Mouse (Mus musculus): ENCODE measurements around the gene Trhde. TPM values are rescaled to one million over a fixed set of nuclear protein-coding genes. Genes with fewer than 3 reads are reported as not detected.

Trhde gene
- not detected in 2 replicates for total RNA-seq (2017)

DNA sequence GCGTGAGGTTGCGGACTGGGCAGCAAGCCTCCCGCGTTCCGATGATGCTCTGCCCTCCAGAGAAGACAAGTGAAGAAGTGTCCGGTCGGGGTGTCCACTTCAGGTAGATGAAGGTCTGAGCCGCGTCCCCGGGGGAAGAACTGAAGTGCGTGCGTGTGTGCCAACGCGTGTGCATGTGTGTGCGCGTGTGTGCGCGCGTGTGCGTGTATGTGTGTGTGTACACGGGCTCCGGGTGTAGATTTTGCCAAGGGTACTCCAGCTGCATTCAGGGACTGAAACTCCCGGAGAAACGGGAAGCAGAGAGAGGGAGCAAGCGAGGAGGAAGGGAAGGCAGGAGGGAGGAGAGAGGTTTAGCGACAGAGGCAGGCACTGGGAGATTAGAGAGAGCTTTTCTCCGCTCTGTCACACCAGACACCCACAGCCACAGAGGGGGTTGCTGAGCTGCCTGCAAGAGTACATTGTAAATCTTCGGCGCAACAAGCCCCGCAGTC, at the start of gene Trhde:
Trhde (minus strand) TSS at position 147 of the 491 bp plus-strand sequence.
- ATAC-seq (replicated peaks; ENCODE audit: low read depth, poor library complexity, severe bottlenecking), result no peak

DNA sequence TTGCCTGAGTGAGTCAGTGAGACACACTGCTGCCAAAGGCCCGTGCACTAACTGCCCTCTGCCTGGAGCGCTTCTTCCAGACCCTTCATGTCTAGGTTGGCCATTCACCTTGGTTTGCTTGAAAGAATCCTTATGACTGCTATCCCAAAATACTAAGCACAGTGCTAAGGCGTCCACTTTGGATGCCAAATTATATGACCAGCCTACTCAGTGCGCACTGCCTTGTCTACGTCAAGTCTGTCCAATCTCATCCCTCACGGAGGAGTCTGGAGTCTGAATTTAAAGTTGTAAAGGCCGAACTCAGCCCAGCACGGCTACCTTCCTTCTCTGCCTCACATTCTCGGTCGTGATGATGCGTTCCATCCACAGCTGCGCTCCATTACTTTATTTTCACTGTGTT, 39.9 kb upstream of the Trhde start:
- no peak for ATAC-seq (replicated peaks; ENCODE audit: low read depth, poor library complexity, severe bottlenecking)

DNA sequence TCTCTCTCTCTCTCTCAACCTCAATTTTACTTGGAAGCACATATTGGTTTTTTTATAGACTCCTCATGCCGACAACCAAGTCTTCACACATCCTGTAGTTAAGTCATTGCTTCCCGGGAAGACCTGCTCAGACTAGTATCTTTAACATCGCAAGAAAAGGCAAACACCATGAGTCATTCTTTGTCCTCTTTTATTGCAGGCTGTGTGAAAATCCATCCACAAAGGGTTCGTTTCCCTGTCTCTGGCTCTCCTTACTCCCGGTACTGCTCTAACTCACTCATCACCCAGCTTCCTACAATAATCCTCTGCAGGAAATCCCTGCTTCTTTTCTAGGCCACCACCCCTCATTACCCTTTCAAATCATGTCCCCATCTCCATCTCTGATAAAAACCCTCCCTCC, 39.3 kb upstream of the Trhde start:
- no peak for ATAC-seq (replicated peaks; ENCODE audit: low read depth, poor library complexity, severe bottlenecking)

DNA sequence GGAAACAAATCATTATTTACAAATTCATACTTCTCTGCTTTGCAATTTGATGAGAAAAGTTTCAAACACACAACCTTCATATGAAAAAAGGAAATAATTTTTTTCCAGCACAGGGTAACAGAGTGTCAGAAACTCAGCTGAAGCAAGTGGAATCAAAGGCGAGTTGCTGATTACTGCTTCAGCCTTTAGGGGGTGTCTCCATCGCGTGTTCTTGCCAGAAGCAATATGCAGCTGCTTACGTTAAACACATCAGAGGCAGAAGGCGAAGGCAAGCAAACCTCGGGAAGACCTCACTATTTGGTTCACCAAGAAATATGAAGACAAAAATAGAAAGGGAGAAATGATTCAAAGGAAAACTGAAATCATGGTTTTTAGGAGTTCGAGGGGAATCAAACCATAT, 29.2 kb upstream of the Trhde start:
- ATAC-seq (replicated peaks; ENCODE audit: low read depth, poor library complexity, severe bottlenecking), result no peak

DNA sequence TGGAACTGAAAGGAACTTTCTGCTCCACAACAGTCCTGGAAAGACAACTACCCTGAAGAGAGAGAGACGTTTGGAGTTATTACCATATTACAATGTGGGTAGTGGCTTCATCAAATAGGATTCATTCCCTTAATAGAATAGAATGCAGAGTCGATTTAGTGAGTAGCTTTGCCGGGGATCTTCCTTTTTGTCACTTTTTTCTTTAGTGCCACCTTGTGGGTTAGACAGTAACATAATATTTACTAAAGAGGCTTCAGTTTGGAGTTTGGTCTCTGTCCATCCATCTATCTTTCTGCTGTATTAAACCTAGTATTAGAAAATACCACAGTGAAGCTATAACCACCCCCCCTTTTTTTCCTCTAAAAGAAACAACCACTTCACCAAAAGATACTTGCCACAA, 6.7 kb upstream of the Trhde start:
- ATAC-seq (replicated peaks; ENCODE audit: low read depth, poor library complexity, severe bottlenecking), result no peak

DNA sequence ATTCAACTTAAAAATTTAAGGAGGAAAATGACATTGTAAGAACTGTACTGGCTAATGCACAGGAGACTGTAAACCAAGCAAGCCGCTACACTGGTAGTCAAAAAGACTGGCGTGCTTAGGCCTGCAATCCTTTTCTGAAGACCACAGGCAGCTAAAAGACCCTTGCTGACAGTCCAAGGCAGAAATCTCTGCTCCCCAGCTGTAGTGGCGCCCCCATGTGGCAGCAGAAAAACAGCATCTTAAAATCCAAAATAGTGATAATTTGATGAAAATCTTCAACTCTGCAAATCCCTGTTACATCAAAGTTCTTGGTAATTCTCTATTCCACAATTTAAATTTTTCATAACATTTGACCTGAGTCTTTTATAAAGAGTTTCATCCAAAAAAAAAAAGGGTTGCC, 3.8 kb upstream of the Trhde start:
- ATAC-seq (replicated peaks; ENCODE audit: low read depth, poor library complexity, severe bottlenecking), result no peak

DNA sequence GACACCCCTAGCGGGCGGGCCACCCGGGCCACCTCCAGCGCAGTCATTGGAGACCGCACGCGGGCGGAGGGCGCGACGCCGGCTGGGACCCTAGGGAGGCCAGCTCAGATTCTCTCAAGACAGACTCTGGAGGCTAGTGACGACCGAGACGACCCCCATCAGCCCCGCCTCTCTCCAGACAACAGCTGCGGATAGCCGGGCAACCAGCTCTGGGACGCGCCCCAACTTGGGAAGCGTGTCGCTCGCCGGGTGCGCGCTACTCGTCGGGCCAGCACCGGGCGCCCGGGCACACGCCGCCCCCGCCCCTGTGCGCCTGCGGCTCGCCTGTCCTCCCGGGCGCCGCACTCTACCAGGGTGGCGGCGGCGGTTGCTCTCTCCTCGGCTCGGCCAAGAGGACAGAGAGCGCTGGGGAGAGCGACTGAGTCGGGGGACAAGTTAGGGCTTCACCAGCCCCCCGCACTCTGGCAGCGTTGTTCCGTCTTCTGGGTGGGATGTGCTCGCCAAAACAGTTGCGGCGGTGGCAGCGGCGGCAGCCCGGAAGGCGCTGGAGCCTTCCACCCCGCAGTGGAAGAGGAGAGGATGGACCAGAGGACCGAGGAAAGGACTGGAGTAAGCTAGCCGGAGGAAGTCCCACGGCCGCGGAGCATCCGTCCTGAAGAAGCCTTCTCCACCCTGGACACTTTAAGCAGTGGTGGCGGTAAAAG, 498 bp downstream of the Trhde start:
- no peak for ATAC-seq (replicated peaks; ENCODE audit: low read depth, poor library complexity, severe bottlenecking)

DNA sequence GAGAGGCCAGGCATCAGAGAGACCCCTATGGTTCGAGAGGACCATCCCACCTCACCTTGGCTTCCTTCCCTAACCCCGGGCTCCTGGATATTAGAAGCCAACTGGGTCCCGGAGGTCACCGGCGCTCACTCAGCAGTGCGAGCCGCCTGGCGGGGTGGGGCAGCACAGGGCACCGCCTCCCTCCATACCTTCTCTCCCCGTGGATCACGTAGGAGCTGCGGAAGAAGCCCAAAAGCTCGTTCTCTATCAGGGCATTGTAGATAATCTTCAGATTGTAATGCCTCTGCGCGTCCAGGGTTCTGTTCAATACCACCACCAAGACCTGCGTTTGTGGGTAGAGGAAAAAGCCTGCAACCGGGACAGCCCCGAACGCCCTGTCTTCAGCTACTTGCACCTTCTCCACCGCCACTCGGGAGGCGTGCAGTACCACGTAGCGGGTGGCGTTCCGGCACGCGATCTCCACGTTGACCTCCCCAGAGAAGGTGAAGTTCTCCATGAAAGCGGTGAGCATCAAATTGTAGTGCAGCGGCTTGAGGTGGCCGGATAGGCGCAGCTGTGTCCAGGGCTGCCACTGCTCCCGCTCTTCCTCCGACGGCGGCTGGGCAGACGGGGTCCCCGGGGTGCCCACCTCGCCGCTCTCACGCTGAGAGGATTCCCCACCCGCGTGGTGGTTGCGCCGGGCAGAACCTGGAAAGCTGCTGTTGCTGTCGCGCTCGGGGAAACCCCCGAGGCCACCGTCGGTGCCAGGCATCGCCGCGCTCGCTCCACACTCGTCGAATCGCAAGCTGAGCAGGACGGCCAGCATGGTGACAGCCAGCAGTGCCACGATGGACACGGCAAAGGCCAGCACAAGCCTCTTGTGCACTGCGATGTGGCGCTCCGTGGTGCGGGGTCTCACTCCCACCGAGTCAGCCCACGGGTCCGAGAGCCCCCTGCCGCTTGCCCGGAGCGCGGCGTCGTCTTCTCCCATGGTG, 1.5 kb downstream of the Trhde start:
- no peak for ATAC-seq (replicated peaks; ENCODE audit: low read depth, poor library complexity, severe bottlenecking)

DNA sequence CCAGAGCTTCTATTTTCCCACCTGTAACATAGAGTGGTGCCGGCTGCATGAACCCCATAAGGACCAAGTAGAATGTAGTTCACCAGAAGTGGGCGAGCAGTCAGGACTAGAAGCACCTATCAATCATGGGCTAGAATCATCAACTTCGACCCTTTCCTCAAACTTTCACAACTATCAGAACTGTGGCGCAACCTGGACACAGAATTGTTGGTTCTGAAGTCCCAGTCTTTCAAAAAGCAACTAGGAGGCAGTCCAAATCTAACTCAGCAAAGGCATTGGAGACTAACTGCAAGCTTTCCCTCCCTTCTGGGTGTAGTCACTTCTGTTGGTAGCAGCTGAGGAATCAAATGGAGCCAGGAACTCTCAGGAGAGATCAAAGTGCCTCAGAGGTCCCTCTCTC, 2.6 kb downstream of the Trhde start:
- no peak for ATAC-seq (replicated peaks; ENCODE audit: low read depth, poor library complexity, severe bottlenecking)

DNA sequence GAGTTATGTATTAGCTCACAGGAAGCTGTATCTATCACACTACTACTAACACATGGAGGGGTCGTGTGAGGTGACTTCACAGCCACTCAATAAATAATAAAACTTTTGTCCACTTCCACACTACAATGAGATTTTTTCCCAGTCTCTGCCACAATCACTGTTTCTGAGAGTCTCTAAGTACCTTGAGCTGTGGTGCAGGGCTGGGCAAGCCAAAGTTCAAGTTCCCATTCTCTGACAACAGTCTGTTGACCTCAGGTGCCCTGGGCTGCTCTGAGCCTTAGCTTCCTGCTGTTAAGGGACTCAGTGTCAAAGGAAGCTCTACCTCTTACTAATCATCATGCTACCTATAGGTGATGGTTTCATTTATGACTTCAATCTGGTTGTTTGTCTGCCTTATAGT, 3.3 kb downstream of the Trhde start:
- no peak for ATAC-seq (replicated peaks; ENCODE audit: low read depth, poor library complexity, severe bottlenecking)

DNA sequence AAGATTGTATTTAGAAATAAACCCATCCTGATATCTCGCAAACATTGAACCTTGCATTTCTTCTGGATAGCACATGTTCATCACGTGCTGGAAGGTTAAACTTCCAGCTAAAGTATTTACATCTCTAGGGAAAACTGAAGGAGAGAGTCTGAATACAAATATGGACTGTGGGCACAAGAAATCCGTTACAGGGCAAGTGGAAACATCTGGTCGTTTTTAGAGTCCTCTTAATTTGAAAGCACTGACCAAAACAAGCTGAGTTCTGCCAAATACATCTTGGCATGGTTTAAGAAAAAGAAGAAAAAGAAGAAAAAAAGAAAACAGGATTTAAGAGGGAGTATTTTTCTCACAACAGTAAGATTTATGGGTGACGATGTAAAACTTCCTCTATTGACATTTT, 3.9 kb downstream of the Trhde start:
- ATAC-seq (replicated peaks; ENCODE audit: low read depth, poor library complexity, severe bottlenecking), result no peak

DNA sequence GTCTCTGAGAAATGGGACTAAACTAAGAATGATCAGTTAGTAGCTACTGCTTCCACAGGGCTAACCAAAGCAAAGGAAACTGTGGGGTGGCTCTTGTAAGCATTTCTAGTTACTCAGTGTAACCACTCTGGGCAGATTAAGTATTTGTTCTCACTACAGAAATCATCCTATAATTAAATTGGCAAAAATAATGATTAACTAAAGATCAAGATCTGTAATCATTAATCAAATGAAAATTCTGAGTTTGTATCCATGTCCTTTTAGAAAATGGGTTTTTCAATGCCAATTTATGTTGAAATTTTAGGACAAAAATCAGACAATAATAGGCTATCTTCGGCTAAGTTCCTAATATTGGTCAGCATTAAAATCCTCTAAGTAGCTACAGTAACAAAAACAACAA, 4.4 kb downstream of the Trhde start:
- no peak for ATAC-seq (replicated peaks; ENCODE audit: low read depth, poor library complexity, severe bottlenecking)

DNA sequence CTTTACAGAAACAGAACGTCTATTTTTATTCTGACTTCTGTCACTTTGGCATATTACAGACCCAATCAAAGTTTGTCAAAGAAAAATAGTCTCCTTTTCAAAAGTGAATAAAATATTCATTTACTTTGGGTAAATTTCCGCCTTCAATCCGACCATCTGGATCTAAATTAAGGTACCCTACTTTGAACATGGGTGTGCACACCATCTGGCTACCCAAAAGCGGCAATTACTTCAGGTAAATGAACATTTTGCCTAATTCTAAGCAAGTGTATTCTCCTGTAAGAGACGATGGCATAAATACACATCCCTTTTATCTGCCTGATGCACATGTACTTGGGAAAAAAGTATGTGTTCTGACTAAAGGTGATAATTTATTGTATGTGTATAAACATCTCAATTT, 5.2 kb downstream of the Trhde start:
- ATAC-seq (replicated peaks; ENCODE audit: low read depth, poor library complexity, severe bottlenecking), result no peak

DNA sequence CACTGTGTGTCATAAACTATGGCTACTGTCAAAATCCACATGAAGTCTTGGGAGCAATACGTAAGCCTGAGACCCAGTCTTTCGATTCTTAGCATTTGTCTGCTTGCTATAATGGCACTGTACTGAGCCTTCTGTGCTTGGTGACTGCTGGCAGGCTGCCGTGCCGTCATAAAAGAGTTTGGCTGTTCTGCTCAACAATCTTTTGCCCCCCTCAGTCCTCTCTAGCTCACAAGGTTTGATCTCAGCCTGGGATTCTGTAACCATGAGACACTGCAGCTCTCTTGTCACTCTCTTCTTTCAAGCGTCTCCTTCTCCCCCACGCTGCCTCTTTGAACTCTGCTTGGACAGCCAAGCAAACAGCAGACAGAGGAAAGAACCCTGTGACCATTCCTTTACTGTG, 7.9 kb downstream of the Trhde start:
- no peak for ATAC-seq (replicated peaks; ENCODE audit: low read depth, poor library complexity, severe bottlenecking)

DNA sequence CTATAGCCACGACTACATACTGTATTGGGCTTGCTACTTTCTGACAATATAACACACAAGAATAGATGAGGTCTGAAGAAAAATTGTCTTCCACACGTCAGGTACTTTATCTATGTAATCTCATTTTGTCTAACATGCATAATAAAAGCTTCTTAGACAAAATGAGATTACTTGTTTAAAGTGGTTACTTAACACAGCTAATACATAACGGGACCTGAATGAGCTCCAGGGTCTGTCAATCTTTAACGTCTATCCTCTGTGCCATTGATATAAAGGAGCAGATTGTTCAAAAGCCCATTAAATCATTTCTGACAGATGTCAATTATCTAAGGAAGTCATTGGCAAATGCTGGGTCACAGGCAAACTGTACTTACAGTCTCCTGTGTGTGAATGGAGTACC, 36.2 kb downstream of the Trhde start:
- ATAC-seq (replicated peaks; ENCODE audit: low read depth, poor library complexity, severe bottlenecking), result no peak

DNA sequence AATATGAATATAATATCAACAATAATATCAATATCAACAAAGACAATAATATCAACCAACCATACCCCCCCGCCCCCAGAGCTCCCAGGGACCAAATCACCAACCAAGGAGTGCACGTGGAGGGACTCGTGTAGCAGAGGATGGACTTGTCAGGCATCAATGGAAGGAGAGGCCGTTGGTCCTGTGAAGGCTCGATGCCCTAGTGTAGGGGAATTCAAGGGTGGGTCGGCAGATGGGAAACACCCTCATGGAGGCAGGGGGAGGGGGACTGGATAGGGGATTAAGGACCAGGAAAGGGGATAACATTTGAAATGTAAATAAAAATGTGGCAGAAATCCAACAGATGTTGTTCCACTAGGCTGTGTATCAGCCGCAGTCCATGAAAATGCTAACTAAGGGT, 40.0 kb downstream of the Trhde start:
- no peak for ATAC-seq (replicated peaks; ENCODE audit: low read depth, poor library complexity, severe bottlenecking)

DNA sequence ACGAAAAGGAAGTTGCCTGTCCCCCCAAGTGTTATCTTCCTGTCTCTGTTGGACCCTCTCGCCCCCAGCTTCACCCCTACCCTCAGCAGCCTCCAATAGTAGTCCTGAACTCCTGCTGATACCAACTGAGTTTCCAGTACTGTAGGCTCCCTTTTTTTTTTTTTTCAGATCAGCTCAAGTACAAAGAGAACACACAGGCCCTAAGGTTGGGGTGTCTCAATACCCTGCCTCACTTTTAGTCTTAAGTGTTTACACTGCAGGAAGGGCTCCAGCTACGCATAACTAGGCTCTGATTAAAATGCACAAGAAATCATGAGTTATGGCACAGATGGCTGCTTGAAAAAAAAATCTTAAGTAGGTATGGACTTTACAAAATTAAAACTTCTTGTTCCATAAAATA, 42.9 kb downstream of the Trhde start:
- no peak for ATAC-seq (replicated peaks; ENCODE audit: low read depth, poor library complexity, severe bottlenecking)

DNA sequence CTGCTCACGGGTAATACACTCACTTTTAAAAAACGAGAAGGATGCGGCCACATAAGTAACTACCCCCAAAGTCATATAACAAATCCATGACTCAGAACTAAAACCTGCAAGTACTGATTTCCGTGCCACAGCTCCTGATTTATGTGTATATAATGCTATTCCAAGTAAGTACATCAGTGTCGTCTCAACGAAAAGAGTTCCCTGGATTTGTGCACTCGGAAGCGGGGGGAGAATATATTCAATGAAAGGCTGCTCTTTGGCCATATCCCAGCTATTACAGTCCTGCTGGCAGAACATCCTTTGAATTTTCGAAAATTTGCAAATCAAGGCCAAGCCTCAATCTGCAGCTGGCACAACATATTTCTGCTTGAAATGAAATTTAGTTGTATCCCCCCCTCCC, 43.5 kb downstream of the Trhde start:
- ATAC-seq (replicated peaks; ENCODE audit: low read depth, poor library complexity, severe bottlenecking), result no peak

DNA sequence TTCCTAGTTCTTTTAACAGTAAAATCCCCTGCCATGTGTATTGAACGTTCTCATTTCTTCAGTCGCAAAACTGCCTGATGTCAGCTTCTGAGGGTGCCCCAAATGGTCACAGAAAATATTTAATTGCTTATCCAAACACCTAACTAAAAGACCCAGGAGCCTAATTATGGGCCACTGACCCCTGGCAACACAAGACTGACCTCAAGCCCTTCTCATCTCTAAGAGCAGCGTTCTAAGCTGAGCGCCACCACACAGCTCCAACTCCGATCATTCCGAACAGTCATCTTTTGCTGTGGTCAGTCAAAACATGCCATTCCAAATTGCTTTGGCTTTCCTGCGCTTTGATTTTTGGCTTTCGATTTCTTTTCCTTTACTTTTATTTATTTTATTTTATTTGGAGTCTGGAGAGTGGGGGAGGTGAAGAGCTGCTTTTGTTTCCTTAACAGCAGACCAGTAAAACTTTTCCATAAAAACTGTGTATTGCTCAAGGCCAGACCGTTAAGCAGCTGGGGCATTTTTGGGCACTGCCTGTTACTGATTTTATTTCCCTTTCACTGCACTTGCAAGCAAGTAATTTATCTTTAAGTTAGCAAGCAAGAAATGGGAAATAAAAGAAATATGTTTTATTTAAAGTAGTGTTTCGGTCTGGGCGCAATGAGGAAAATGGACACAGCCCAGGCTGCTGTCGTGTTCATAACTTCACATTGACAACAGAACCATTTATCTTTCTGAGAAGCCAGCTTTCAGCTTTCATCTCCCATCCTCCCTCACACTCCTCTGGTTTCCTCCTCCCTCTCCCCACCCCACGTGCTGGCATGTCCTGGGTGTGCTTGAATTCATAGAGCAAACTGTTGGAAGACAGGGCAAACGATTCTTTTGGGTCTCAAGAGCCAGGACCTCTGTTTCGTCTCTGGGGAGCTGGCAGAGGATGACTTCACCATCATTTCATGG, 59.1 kb downstream of the Trhde start:
- no peak for ATAC-seq (replicated peaks; ENCODE audit: low read depth, poor library complexity, severe bottlenecking)

DNA sequence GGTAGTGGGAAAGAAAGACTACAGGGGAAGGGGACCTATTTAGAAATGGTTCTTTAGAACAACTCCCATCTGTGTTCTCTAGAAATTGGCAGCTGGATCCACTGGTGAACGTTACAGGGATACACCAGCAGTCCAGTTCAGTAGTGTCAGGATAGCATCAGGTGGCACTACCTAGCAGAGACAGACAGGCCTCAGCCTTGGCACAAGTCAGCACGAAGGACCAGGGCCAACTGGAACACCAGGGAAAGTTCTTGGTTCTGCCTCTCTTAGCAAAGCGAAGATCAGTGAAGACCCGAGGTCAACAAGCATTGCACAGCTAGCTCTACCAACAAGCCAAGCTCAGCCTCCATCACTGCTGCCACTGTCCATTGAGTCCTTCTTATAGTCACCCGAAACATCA, 62.2 kb downstream of the Trhde start:
- no peak for ATAC-seq (replicated peaks; ENCODE audit: low read depth, poor library complexity, severe bottlenecking)

All from common myeloid progenitor, adult 5-6 weeks (primary cell).